Mouse (Mus musculus): ENCODE measurements around the gene Gm28036. TPM values are rescaled to one million over a fixed set of nuclear protein-coding genes. Genes with fewer than 3 reads are reported as not detected.
A peak's percentile ranks its signal among the peaks of the same experiment; 100 is the strongest.
"Not testable (repeated sequence)": the region's sequence is repeated elsewhere in the genome, so short reads cannot be mapped to it uniquely, and the experiment has no call there.

Gene Gm28036
- polyA plus RNA-seq, 1 experiment from 2014 or later, result 11.6 TPM

DNA sequence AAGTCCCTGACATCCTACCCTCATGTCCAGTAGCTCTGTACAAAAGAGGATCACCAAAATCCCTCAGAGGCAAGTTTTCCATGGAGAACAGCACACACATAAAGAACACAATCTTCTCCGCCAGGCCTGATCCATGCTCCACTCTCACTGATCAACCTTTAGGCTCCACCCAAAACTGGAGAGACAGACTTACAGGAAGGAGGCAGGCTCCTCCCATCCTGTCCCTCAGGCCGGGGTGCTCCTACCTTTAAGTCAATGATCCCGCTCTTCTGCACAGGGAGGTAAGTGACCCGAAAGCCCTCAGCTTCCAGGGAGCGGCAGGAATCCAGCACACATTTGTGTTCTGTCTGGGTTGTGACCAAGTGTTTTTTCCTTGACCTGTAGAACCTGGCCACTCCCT, 7.3 kb upstream of the Gm28036 start:
- H3K27ac ChIP-seq, result no peak overlapping the region
- H3K9me3 ChIP-seq (replicated peaks), result no peaks in the 10 kb centered on the region
- H3K4me2 ChIP-seq, result no peak overlapping the region
- no peaks in the 10 kb centered on the region for H3K4me1 ChIP-seq
- WGBS (ENCODE audit: insufficient replicate concordance), result 84% methylated on average over 5 of the region's 5 CpGs
- H3K27me3 ChIP-seq (replicated peaks), result no peaks in the 10 kb centered on the region
- H3K36me3 ChIP-seq, result peaks cover 70% of the 10 kb centered on the region
- H3K9ac ChIP-seq, result no peak overlapping the region
- ATAC-seq, result no peak
- H3K4me3 ChIP-seq, result no peak overlapping the region

DNA sequence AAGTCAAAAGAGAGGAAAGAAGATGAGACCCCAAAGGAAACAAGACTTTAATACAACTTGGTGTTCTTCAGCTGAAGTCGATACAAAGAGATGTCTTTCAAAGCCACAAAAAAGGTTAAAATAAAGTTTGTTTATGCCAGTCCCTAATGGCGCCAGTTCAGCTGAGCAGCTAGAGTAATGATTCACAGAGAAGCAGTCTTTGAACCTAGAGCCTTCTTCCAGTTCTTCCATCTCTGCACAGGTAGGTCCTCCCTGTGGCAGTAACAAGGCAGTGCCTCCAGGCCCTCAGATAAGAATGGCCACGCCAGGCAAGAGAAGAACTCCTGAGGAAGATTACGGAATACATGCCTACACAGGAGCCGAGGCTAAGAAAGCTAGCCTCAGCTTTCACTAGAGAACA, 3.2 kb downstream of the Gm28036 start:
- 81% methylated on average over 5 of the region's 5 CpGs for WGBS (ENCODE audit: insufficient replicate concordance)
- Histone ChIP-seq H3K4me2 (no peak overlapping the region), H3K36me3 (peaks cover 56% of the 10 kb centered on the region), H3K27ac (no peak overlapping the region), H3K27me3 (replicated peaks) (no peaks in the 10 kb centered on the region), H3K9me3 (replicated peaks) (no peaks in the 10 kb centered on the region), H3K4me3 (no peak overlapping the region), H3K4me1 (no peaks in the 10 kb centered on the region), H3K9ac (no peak overlapping the region)
- no peak for ATAC-seq

DNA sequence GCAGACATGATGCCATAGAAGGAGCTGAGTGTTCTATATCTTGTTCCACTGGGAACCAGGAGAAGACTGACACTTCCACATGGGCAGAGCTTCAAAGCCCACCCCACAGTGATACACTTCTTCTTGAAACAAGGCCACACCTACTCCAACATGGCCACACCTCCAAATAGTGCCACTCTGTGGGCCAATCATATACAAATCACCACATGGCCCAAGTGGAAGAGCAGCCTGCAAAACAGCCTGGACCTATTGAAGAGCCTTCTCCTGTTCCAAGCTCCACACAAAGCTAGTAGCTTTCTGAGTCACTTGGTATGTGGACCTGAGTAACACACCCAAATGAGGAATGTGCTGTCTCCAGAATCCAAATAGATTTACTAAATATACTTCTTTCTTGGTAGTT, 7.3 kb downstream of the Gm28036 start:
- H3K9ac ChIP-seq, result no peak overlapping the region
- H3K4me3 ChIP-seq, result no peak overlapping the region
- no peaks in the 10 kb centered on the region for H3K27me3 ChIP-seq (replicated peaks)
- H3K36me3 ChIP-seq, result peaks cover 18% of the 10 kb centered on the region
- no peaks in the 10 kb centered on the region for H3K9me3 ChIP-seq (replicated peaks)
- no peak overlapping the region for H3K27ac ChIP-seq
- no peak overlapping the region for H3K4me2 ChIP-seq
- no peak for ATAC-seq
- no peaks in the 10 kb centered on the region for H3K4me1 ChIP-seq

DNA sequence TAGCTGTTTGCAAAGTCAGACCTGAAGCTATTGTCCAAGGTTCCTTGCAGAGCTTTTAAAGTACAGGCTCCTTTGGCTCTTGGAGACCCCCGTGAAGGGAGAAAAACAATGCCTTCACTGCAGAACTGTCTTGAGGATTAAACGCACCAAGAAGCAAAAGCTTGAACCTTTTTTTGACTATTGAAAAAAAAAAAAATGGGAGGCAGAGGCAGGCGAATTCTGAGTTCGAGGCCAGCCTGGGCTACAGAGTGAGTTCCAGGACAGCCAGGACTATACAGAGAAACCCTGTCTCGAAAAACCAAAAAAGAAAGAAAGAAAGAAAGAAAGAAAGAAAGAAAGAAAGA, 14.8 kb downstream of the Gm28036 start:
- Histone ChIP-seq H3K4me2 (peak overlapping the region; percentile 79), H3K4me1 (peaks cover 36% of the 10 kb centered on the region), H3K36me3 (peaks cover 13% of the 10 kb centered on the region; the same call in 1 of the 2 replicates), H3K9ac (peak overlapping the region; percentile 94), H3K27ac (peak overlapping the region; percentile 91), H3K4me3 (peak overlapping the region; percentile 95)
- WGBS (ENCODE audit: insufficient replicate concordance), result 13% methylated on average over 5 of the region's 5 CpGs
- H3K27me3 ChIP-seq (replicated peaks); ATAC-seq; H3K9me3 ChIP-seq (replicated peaks): not testable (repeated sequence)

DNA sequence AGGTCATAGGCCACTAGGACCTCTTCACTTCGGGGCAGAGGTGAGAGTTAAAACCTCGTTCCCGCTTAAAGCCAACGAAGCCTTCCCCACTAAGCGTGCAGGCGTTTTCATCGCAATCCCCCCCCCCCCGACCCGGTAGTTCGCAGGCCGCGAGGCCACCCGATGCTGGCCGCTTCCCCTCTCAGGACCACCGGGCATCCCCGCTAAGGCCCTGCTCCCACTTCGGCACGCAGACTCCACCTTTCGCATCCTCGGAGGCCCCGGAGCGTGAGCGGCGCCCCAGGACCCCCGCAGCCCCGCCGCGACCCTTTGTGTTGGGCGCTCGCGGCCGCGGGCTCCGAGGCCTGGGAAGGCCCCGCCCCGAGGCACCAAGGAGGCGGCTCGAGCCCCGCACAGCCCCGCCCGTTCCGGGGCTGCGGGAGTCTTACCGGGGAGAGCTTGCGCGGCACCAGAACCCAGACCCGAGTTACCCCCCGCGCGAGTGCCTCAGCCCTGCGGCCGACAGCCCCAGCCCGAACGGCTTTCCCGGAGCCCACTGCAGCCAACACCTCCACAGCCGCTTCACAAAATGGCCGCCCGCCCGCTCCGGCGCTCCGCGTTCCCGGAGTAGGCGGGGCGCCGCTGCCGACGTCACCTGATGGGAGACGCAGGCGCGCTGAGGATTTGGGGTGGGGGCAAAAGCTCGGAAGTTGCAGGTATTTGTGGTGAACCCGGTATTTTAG, 15.4 kb downstream of the Gm28036 start, which contains the start of the genes Cpne1 and Rbm12:
Gene Cpne1, minus strand, starts transcription at position 608 of the 722 bp plus-strand sequence.
Gene Rbm12, minus strand, starts transcription at position 621 of the 722 bp plus-strand sequence.
- H3K9ac ChIP-seq, result peak within 1 kb of the TSS; percentile 94
- peaks cover 39% of the 10 kb centered on the region for H3K4me1 ChIP-seq
- no peaks in the 10 kb centered on the region for H3K27me3 ChIP-seq (replicated peaks)
- H3K4me3 ChIP-seq, result peak within 1 kb of the TSS; percentile 95
- ATAC-seq, result peak; percentile 89
- no peaks in the 10 kb centered on the region for H3K9me3 ChIP-seq (replicated peaks)
- WGBS (ENCODE audit: insufficient replicate concordance), result under 1% methylated on average over 68 of the region's 74 CpGs
- peak within 1 kb of the TSS; percentile 79 for H3K4me2 ChIP-seq
- H3K27ac ChIP-seq, result peak within 1 kb of the TSS; percentile 91
- peaks cover 17% of the 10 kb centered on the region; the same call in 1 of the 2 replicates for H3K36me3 ChIP-seq

DNA sequence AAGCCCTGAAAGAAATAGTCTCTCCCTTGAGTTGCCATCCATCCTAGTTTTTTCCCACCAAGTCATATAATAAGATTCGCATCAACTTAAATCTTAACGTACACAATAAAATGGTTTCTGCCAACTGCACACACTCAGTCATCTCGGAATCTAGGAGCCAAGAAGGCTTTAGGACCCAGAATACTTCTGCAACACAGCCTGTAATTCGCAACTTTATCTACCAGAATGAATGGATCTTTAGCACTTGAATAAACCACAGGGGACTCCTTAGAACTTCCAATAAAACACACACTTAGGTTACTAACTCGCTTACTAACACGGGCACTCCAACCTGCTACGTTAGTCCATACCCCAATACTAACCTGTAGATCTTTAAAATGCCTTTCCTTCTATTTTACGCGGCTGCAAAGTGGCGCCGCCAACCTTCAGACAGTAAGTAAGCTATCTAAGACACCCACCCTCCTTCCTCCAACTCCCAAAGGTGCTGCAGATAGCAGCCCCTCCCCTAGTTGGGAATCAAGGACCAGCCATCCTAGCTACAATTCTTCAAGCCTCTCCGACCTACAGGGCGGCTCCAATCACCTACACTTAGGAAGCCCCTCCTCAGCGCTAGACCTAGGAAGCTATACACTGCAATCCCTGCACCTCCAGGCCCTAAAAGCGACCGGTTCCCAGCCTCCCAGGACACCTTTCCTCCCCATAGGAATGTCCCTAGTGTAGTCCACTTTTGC, 16.1 kb downstream of the Gm28036 start:
- peaks cover 22% of the 10 kb centered on the region; the same call in 1 of the 2 replicates for H3K36me3 ChIP-seq
- peak overlapping the region; percentile 79 for H3K4me2 ChIP-seq
- H3K4me1 ChIP-seq, result peaks cover 45% of the 10 kb centered on the region
- peak overlapping the region; percentile 94 for H3K9ac ChIP-seq
- no peaks in the 10 kb centered on the region for H3K27me3 ChIP-seq (replicated peaks)
- peak overlapping the region; percentile 95 for H3K4me3 ChIP-seq
- H3K9me3 ChIP-seq (replicated peaks), result no peaks in the 10 kb centered on the region
- peak; percentile 73 for ATAC-seq
- H3K27ac ChIP-seq, result peak overlapping the region; percentile 91
- 3% methylated on average over 16 of the region's 16 CpGs for WGBS (ENCODE audit: insufficient replicate concordance)

DNA sequence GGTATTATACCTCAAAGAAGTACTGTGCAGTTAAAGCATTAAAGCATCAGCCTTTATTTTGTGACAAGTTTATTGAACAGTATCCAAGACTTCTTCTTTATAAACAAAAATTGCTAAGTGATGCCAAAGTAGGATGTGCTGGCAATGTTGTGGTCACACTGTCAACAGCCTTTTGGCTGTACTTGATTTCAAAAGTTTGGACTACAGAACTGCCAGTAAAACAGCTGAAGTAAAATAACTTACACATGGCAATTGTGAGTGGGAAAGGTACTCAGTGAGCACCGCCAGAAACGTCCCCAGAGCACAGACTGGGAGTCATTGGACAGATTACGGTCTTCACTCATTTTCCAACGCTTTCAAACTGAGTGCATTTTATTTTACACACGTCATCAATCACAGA, 35.0 kb downstream of the Gm28036 start:
- Histone ChIP-seq H3K4me3 (no peak overlapping the region), H3K4me2 (no peak overlapping the region), H3K9ac (no peak overlapping the region), H3K9me3 (replicated peaks) (no peaks in the 10 kb centered on the region), H3K4me1 (peaks cover 3% of the 10 kb centered on the region; the same call in 1 of the 2 replicates), H3K36me3 (peaks cover 64% of the 10 kb centered on the region), H3K27ac (no peak overlapping the region), H3K27me3 (replicated peaks) (no peaks in the 10 kb centered on the region)
- no peak for ATAC-seq
- 86% methylated on average over 5 of the region's 5 CpGs for WGBS (ENCODE audit: insufficient replicate concordance)

DNA sequence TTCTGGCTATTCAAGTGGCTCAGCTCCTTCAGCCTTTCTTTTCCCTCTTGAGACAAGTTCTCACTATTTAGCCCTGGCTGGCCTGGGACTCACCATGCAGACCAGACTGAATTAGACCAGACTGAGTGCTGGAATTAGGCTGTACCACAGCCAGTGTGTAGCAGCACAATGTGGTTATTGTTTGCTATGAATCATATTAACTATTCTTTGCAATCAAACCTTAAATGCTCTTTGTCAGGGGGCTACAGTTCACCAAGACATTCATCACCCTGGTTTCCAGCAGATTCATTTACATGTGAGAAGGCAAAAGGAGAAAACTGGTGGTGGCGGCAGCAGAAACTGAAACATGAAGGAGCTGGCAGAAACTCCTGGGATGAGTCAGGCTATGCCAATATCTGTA, 37.1 kb downstream of the Gm28036 start:
- Histone ChIP-seq H3K4me1 (peaks cover 7% of the 10 kb centered on the region), H3K4me2 (no peak overlapping the region), H3K36me3 (peaks cover 43% of the 10 kb centered on the region), H3K27me3 (replicated peaks) (no peaks in the 10 kb centered on the region), H3K9me3 (replicated peaks) (no peaks in the 10 kb centered on the region), H3K9ac (no peak overlapping the region), H3K4me3 (no peak overlapping the region), H3K27ac (no peak overlapping the region)
- no peak for ATAC-seq
- WGBS (ENCODE audit: insufficient replicate concordance), result 95% methylated on average over 1 of the region's 1 CpGs

DNA sequence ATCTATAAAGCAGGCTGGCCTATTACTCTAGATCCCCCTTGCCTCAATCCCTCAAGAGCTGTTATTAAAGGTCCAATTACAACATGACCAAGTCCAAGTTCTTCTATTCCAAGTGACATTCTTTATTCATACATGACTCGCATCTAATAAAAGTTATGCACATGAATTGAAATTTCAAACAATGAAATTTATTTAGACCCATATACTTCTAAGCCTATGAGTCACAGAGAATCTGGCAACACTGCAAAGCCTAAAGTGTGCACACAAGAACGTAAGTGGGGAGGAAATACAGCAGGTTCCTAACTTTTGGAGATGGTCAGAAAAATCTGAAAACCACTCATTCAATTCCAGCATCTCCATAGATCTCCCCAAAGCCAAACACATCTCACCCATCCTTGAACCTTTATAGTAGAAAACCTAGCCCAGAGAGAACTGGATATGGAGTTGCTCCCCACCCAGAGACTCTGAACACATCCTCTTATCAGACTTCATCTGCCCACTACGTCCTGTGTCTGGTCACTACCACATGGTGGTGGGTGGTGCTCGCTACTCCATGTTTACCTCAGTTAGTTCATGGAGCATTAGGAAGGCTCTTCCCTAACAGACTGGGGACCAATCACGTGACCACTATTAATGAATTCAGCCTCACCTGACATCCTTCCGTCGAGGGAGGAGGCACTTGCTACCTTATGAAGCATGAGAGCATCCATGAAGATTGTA, 39.3 kb downstream of the Gm28036 start:
- WGBS (ENCODE audit: insufficient replicate concordance), result 70% methylated on average over 7 of the region's 7 CpGs
- no peak overlapping the region for H3K9ac ChIP-seq

DNA sequence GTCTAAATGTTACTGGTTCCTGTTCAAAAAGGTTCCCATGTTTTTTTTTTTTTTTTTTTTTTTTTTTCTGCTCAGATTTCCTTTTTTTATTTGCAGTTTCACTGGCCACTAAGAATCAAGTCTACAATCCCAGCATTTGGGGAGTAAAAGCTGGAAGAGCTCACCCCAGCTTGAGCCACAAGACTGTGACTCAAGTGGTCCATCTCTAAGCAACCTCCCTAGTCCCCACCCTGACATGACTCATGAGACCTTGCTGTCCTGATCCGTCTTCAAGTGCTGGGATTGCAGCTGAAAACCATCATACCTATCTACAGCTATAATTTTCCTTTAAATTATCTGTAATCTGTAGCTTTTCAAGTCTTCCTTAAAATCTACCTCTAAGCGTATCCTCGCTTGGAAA, 42.4 kb downstream of the Gm28036 start:
- H3K4me3 ChIP-seq, result no peak overlapping the region
- WGBS (ENCODE audit: insufficient replicate concordance), result 80% methylated on average over 3 of the region's 3 CpGs
- no peak overlapping the region for H3K4me2 ChIP-seq
- H3K36me3 ChIP-seq, result peaks cover 11% of the 10 kb centered on the region
- no peak overlapping the region for H3K9ac ChIP-seq
- ATAC-seq, result no peak
- peaks cover 20% of the 10 kb centered on the region for H3K4me1 ChIP-seq
- H3K9me3 ChIP-seq (replicated peaks), result no peaks in the 10 kb centered on the region
- H3K27ac ChIP-seq, result no peak overlapping the region
- H3K27me3 ChIP-seq (replicated peaks), result no peaks in the 10 kb centered on the region

More for the DNA sequence above, 39.3 kb downstream of the Gm28036 start:
- peaks cover 36% of the 10 kb centered on the region for H3K36me3 ChIP-seq
- no peak for ATAC-seq
- no peaks in the 10 kb centered on the region for H3K27me3 ChIP-seq (replicated peaks)
- no peak overlapping the region for H3K4me3 ChIP-seq
- H3K27ac ChIP-seq, result no peak overlapping the region
- H3K9me3 ChIP-seq (replicated peaks), result no peaks in the 10 kb centered on the region
- no peak overlapping the region for H3K4me2 ChIP-seq
- H3K4me1 ChIP-seq, result peaks cover 18% of the 10 kb centered on the region

DNA sequence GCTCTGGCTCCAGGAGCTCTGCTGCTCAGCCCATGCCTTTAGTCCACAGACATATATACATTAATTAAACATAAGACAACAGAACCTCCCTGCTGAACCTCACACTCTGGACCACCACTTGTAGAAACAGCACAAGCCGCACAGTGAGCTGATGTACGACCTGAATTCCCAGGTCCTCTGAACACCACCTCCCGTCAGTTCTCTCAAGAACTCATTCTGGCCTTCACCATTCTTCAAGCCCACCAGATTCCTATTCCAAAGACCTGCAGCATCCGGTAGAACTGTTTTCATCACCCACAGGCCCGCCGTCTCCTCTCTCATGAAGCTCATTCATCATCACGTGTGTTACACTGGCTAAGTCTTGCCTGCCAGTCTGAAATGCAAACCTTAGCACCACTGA, 46.5 kb downstream of the Gm28036 start:
- H3K9ac ChIP-seq, result no peak overlapping the region
- no peak for ATAC-seq
- 92% methylated on average over 7 of the region's 7 CpGs for WGBS (ENCODE audit: insufficient replicate concordance)
- H3K27me3 ChIP-seq (replicated peaks), result no peaks in the 10 kb centered on the region
- H3K4me3 ChIP-seq, result no peak overlapping the region
- peaks cover 16% of the 10 kb centered on the region for H3K4me1 ChIP-seq
- H3K27ac ChIP-seq, result no peak overlapping the region
- no peak overlapping the region for H3K4me2 ChIP-seq
- peaks cover 40% of the 10 kb centered on the region for H3K36me3 ChIP-seq
- H3K9me3 ChIP-seq (replicated peaks), result no peaks in the 10 kb centered on the region

DNA sequence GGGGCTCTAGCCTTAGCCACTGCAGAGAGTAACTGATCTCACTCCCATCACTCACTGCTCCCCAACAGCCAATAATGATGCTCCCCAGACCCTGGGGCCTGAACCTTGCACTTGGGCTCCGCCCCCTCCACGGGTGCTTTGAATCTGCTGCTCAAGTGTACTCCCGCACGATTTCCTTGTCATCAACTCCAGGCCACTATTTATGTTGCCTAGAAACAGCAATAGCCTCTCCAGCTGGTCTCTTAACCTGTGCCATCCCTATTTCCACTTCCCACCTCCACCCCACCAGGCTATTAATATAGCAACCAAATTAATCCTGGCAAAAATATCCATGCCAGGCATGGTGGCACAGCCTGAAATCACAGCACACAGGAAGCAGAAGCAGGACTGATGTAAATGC, 47.2 kb downstream of the Gm28036 start:
- H3K27me3 ChIP-seq (replicated peaks), result no peaks in the 10 kb centered on the region
- H3K36me3 ChIP-seq, result peaks cover 47% of the 10 kb centered on the region
- no peaks in the 10 kb centered on the region for H3K9me3 ChIP-seq (replicated peaks)
- 69% methylated on average over 4 of the region's 4 CpGs for WGBS (ENCODE audit: insufficient replicate concordance)
- H3K4me3 ChIP-seq, result no peak overlapping the region
- no peak overlapping the region for H3K9ac ChIP-seq
- H3K4me1 ChIP-seq, result peaks cover 12% of the 10 kb centered on the region
- no peak overlapping the region for H3K27ac ChIP-seq
- H3K4me2 ChIP-seq, result no peak overlapping the region
- ATAC-seq, result no peak
